Mouse (Mus musculus): Measurements from ENCODE around the gene Eif1b.
A peak's percentile ranks its signal among the peaks of the same experiment; 100 is the strongest.
"Not testable (repeated sequence)": the region's sequence is repeated elsewhere in the genome, so short reads cannot be mapped to it uniquely, and the experiment has no call there.

The Eif1b gene

DNA sequence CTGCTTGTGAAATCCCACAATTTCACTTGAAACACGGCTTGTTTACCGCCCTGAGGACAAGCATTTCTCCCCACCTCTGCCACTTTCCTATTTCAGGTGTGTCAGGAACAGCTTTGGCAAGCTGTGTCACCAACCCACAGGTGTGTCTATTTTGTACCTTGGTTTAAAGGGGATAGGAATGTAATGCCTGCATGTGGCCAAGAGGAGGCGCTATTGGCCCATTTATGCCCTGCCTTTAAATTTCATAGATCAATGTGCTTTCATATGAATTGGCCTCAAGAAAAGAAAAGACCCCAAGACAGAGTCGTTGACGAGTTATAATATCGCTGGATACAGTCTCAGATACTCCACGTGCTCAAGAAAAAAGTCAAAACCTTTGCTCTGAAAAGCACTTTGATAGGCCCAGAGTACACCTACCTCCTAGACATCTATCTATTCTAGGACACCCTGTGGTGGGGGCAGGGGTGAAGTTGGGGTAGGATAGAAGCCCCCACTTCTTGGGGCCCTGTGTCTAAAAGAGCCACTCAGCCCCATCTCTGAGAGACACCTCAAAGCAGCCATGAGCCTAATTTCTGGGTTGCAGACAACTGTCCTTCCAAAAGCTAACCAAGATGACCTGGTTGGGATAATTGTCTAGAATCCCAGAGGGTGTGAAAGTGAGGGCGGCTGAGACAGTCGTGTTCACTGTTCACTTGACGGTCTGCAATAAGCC, 9.3 kb downstream of the Eif1b start:
- H3K36me3 ChIP-seq (ENCODE audit: control insufficient read depth, insufficient read depth, low read length, poor library complexity, severe bottlenecking), result no peaks in the 10 kb centered on the region; the same call in 1 of the 2 replicates
- peak; percentile 52 for DNase-seq (ENCODE audit: low read depth, low spot score)
- H3K27me3 ChIP-seq (ENCODE audit: control insufficient read depth, insufficient read depth, low read length, poor library complexity, severe bottlenecking), result no peaks in the 10 kb centered on the region

GRCm38 (mm10) chr9:120502013-120502412, 10.0 kb downstream of the Eif1b start:
- Histone ChIP-seq H3K36me3 (ENCODE audit: control insufficient read depth, insufficient read depth, low read length, poor library complexity, severe bottlenecking) (no peaks in the 10 kb centered on the region), H3K27me3 (ENCODE audit: control insufficient read depth, insufficient read depth, low read length, poor library complexity, severe bottlenecking) (no peaks in the 10 kb centered on the region)
- peak; percentile 90 for DNase-seq (ENCODE audit: low read depth, low spot score)

DNA sequence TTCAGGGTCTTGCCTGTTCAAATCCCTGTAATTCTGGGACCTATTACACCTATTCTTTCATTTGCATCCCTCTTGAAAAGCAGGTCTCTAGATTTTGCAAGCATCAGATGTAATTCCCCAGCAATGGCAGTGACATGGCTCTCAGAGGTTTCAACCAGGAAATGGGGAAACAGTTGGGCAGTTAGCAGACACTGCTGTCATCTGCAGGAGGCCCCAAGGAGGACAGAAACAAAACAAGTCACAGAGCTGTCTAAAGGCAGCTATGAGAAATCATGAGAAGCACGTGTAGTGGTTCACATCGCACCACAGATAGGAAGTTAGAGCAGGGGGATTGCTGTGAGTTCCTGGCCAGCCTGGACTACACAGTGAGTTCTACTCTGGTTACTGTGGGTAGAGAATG, 12.4 kb downstream of the Eif1b start:
- Histone ChIP-seq H3K27me3 (ENCODE audit: control insufficient read depth, insufficient read depth, low read length, poor library complexity, severe bottlenecking) (no peaks in the 10 kb centered on the region), H3K36me3 (ENCODE audit: control insufficient read depth, insufficient read depth, low read length, poor library complexity, severe bottlenecking) (no peaks in the 10 kb centered on the region)
- no peak for DNase-seq (ENCODE audit: low read depth, low spot score)

DNA sequence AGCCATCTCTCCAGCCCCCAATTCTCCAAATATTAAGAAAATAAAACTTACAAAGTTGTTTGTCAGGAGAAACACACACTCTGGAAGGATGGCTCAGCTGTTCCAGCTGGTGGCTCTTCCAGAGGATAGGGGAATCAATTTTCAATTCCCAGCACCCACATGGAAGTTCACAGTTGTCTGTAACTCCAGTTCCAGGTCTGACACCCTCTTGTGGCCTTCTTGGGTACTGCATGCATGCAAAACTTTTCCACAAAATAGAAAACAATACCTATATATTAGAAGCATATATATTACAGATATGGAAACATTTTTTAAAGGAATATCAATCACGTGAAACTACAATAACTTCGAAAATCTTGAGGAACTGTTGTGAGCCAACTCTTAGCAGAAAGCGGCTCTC, 19.7 kb downstream of the Eif1b start:
- H3K36me3 ChIP-seq (ENCODE audit: control insufficient read depth, insufficient read depth, low read length, poor library complexity, severe bottlenecking), result no peaks in the 10 kb centered on the region
- DNase-seq (ENCODE audit: low read depth, low spot score), result peak; percentile 44
- H3K27me3 ChIP-seq (ENCODE audit: control insufficient read depth, insufficient read depth, low read length, poor library complexity, severe bottlenecking), result no peaks in the 10 kb centered on the region

DNA sequence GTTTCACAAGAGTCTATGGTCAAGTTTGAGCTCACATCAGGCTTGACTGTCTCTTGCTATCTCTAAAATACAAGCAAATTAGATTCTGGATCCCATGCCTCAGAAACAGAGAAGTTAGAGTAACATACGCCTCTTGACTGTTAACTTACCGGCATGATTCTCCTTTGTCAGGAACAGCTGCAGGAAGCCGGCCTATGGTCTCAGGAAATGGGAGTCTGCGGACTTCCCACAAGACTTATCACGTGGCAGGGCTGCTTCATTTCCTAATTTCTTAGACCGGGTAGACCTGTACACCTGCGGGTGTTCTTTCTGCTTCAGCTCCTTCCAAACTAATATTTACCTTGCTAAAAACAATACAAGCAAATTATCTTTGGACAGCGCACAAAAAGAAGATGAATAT, 24.7 kb downstream of the Eif1b start:
- no peaks in the 10 kb centered on the region for H3K36me3 ChIP-seq (ENCODE audit: control insufficient read depth, insufficient read depth, low read length, poor library complexity, severe bottlenecking)
- no peak for DNase-seq (ENCODE audit: low read depth, low spot score)
- no peaks in the 10 kb centered on the region for H3K27me3 ChIP-seq (ENCODE audit: control insufficient read depth, insufficient read depth, low read length, poor library complexity, severe bottlenecking)

GRCm38 (mm10) chr9:120518946-120519345, 26.9 kb downstream of the Eif1b start:
- no peak for DNase-seq (ENCODE audit: low read depth, low spot score)
- Histone ChIP-seq H3K36me3 (ENCODE audit: control insufficient read depth, insufficient read depth, low read length, poor library complexity, severe bottlenecking) (no peaks in the 10 kb centered on the region), H3K27me3 (ENCODE audit: control insufficient read depth, insufficient read depth, low read length, poor library complexity, severe bottlenecking) (no peaks in the 10 kb centered on the region)

GRCm38 (mm10) chr9:120519469-120520125, 27.6 kb downstream of the Eif1b start:
- Histone ChIP-seq H3K36me3 (ENCODE audit: control insufficient read depth, insufficient read depth, low read length, poor library complexity, severe bottlenecking) (no peaks in the 10 kb centered on the region), H3K27me3 (ENCODE audit: control insufficient read depth, insufficient read depth, low read length, poor library complexity, severe bottlenecking) (no peaks in the 10 kb centered on the region)
- DNase-seq (ENCODE audit: low read depth, low spot score), result no peak

- DNase-seq (ENCODE audit: low read depth, low spot score), result no peak
- Histone ChIP-seq H3K27me3 (ENCODE audit: control insufficient read depth, insufficient read depth, low read length, poor library complexity, severe bottlenecking) (no peaks in the 10 kb centered on the region), H3K36me3 (ENCODE audit: control insufficient read depth, insufficient read depth, low read length, poor library complexity, severe bottlenecking) (no peaks in the 10 kb centered on the region)
Measured at GRCm38 (mm10) chr9:120521161-120521560, 29.1 kb downstream of the Eif1b start.

- Histone ChIP-seq H3K27me3 (ENCODE audit: control insufficient read depth, insufficient read depth, low read length, poor library complexity, severe bottlenecking) (no peaks in the 10 kb centered on the region), H3K36me3 (ENCODE audit: control insufficient read depth, insufficient read depth, low read length, poor library complexity, severe bottlenecking) (no peaks in the 10 kb centered on the region)
- no peak for DNase-seq (ENCODE audit: low read depth, low spot score)
Measured at GRCm38 (mm10) chr9:120527270-120527669, 35.2 kb downstream of the Eif1b start.

GRCm38 (mm10) chr9:120527919-120528318, 35.9 kb downstream of the Eif1b start:
- Histone ChIP-seq H3K36me3 (ENCODE audit: control insufficient read depth, insufficient read depth, low read length, poor library complexity, severe bottlenecking) (no peaks in the 10 kb centered on the region), H3K27me3 (ENCODE audit: control insufficient read depth, insufficient read depth, low read length, poor library complexity, severe bottlenecking) (no peaks in the 10 kb centered on the region)
- DNase-seq (ENCODE audit: low read depth, low spot score), result no peak

- Histone ChIP-seq H3K27me3 (ENCODE audit: control insufficient read depth, insufficient read depth, low read length, poor library complexity, severe bottlenecking) (no peaks in the 10 kb centered on the region), H3K36me3 (ENCODE audit: control insufficient read depth, insufficient read depth, low read length, poor library complexity, severe bottlenecking) (no peaks in the 10 kb centered on the region)
- no peak for DNase-seq (ENCODE audit: low read depth, low spot score)
Measured at GRCm38 (mm10) chr9:120528815-120529510, 36.9 kb downstream of the Eif1b start.

- H3K27me3 ChIP-seq (ENCODE audit: control insufficient read depth, insufficient read depth, low read length, poor library complexity, severe bottlenecking), result no peaks in the 10 kb centered on the region
- no peak for DNase-seq (ENCODE audit: low read depth, low spot score)
- no peaks in the 10 kb centered on the region for H3K36me3 ChIP-seq (ENCODE audit: control insufficient read depth, insufficient read depth, low read length, poor library complexity, severe bottlenecking)
Measured at GRCm38 (mm10) chr9:120530471-120530870, 38.4 kb downstream of the Eif1b start.

DNA sequence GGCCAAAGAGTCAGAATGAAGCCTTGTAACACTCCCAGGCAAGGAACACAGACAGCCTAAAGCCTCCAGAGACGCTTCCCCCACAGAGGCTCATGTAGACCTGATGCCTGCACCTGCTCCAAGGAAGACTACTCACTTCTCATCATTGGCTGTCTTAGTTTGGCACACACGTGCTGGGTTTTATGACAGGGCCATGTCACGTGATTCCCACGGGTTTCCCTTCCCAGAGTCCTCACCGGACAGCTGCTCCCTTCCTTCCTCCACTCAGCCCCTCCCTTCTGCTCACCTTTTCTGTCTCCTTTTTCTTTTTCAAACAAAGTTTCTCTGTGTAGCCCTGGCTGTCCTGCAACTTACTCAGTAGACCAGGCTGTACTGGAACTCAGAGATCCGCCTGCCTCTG, 40.0 kb downstream of the Eif1b start:
- no peaks in the 10 kb centered on the region for H3K36me3 ChIP-seq (ENCODE audit: control insufficient read depth, insufficient read depth, low read length, poor library complexity, severe bottlenecking)
- no peaks in the 10 kb centered on the region for H3K27me3 ChIP-seq (ENCODE audit: control insufficient read depth, insufficient read depth, low read length, poor library complexity, severe bottlenecking)
- no peak for DNase-seq (ENCODE audit: low read depth, low spot score)

DNA sequence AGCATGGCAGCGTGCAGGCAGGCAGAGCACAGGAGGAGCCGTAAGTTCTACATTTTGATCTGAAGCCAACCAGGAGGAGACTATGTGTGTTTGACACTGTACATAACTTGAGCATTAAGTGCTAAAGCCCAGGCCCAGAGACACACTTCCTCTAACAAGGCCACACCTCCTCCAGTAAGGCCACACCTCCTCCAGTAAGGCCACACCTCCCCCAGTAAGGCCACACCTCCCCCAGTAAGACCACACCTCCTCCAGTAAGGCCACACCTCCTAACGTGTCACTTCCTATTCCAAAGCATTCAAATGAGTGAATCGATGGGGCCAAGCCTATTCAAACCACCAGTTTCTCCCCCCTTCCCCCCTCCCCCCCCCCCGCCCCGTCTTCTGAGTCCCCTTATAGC, 40.7 kb downstream of the Eif1b start:
- DNase-seq (ENCODE audit: low read depth, low spot score), result no peak
- no peaks in the 10 kb centered on the region for H3K27me3 ChIP-seq (ENCODE audit: control insufficient read depth, insufficient read depth, low read length, poor library complexity, severe bottlenecking)
- no peaks in the 10 kb centered on the region for H3K36me3 ChIP-seq (ENCODE audit: control insufficient read depth, insufficient read depth, low read length, poor library complexity, severe bottlenecking)

- not testable (repeated sequence) for DNase-seq (ENCODE audit: low read depth, low spot score); H3K36me3 ChIP-seq (ENCODE audit: control insufficient read depth, insufficient read depth, low read length, poor library complexity, severe bottlenecking); H3K27me3 ChIP-seq (ENCODE audit: control insufficient read depth, insufficient read depth, low read length, poor library complexity, severe bottlenecking)
Measured at GRCm38 (mm10) chr9:120533446-120533950, 41.5 kb downstream of the Eif1b start.
